Mouse (Mus musculus): Measurements from ENCODE around the gene Fndc7.
"Not testable (repeated sequence)": the region's sequence is repeated elsewhere in the genome, so short reads cannot be mapped to it uniquely, and the experiment has no call there.

- TF ChIP-seq CTCF, EP300 (IDR thresholded peaks at IDR 0.05): not testable (repeated sequence)
Observed at GRCm38 (mm10) chr3:108881873-108882272, 7.9 kb downstream of the Fndc7 start.

Measured in lung, postnatal 0 days (tissue).